Mouse (Mus musculus) heart, adult 8-10 months (tissue): Measurements from ENCODE around the gene Rhov. TPM values are rescaled to one million over a fixed set of nuclear protein-coding genes. Genes with fewer than 3 reads are reported as not detected.

ENCODE experiments used
- DNase-seq: peaks from one replicate; pipeline ENCODE4 v3.0.0; 2022; ENCODE audit warnings: low spot score
- total RNA-seq, 4 experiments: library from RNA; stranded (reverse); gene quantifications; 2 replicates each; pipeline ENCODE4 v1.2.4; 2022

The Rhov gene
- not detected for total RNA-seq

GRCm38 (mm10) chr2:119270643-119271331 lies at the start of gene Rhov:
Rhov (minus strand) TSS chr2:119271272.
- no peak for DNase-seq

GRCm38 (mm10) chr2:119320571-119320970 lies 49.5 kb upstream of the Rhov start:
- no peak for DNase-seq

DNA sequence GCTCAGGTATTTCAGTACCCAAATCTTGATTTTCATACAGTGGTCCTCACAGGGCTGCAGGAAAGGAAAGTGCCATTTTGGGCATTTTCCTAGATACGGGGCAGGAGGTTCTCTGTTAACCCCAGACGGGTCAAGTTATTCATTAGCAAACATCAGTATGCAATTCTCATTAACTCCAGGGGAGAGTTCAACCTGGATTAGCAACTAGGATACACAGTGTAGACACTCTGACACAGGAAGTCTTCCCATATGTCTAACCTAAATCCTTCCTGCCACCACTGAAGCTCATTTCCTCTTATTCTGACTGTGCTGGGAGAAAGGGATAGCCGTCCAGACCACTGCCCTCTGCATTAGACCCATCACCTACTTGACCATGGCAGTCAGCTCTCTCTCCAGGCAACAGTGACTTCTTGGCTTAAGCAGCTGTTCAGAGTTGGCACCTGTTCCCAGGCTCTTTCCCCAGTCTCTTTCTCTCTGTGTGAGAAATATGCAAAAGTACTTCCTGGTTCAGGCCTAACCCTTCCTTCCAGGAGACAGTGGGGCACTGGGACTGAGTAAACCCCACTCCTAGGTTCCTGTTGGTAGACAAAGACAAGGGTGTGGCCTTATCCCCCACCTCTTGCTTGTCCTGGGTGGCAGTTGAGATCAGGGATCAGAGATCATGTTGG lies 47.1 kb upstream of the Rhov start:
- DNase-seq, result no peak

DNA sequence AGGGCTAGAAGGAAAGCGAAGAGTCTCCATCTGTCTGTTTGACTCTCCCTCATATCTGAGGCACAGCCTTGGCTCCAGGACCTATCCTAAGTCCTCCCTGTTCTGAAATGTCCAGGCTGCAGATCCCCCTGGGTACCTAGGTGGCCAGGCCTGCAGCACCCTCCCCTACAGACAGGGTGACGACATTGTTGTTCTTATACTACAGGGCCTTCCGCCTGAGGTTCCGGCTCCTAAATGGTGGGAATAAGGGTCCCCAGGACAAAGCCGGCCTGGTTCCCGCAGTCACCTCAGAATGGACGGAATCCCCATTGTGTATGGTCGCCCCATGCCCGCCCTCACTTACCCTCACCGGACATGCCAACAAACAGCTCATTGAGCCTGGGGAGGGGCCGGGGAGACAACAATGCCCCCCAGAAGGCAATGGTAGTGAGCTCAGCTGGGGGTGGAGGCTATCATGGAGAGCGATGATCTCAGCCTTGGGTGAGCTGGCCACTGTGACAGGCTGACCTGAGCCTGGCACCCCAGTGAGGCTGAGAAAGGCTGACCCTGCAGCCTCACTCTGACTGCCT lies 43.8 kb upstream of the Rhov start:
- DNase-seq, result no peak

GRCm38 (mm10) chr2:119313780-119314479 lies 42.9 kb upstream of the Rhov start:
- DNase-seq, result peak; percentile 28

DNA sequence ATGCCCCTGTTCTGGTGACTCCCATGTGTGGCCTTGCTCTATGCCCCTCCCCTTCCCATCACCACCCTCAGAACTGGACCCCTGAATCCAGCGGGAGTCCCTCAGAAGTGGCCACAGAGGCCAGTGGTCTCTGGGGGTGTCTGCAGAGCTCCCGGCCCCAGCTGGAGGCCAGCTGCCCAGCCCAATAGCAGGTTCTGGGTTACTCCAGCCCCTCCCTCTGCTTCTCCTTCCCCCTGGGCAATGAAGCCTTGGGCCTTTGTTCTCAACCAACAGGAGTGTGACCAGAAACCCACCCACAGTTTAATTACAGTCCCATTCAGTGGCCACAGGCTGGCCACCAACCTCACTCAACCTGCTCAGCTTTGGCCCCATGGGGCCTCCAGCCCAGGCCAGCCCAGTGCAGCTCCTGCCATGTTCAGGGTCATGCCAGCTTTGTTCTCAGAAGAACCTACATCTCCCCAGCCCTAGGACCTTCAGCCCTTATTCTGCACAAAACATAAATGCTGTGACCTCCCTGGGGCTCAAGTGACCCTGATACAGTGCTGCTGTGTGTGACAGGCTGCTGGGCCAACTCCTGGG lies 41.4 kb upstream of the Rhov start:
- DNase-seq, result no peak

- DNase-seq, result peak; percentile 56
Observed at GRCm38 (mm10) chr2:119311544-119311943, 40.5 kb upstream of the Rhov start.

GRCm38 (mm10) chr2:119304798-119305208 lies 33.7 kb upstream of the Rhov start:
- DNase-seq, result no peak

GRCm38 (mm10) chr2:119304391-119304790 lies 33.3 kb upstream of the Rhov start:
- DNase-seq, result no peak

GRCm38 (mm10) chr2:119302876-119303275 lies 31.8 kb upstream of the Rhov start:
- no peak for DNase-seq

- peak; percentile 75 for DNase-seq
Observed at GRCm38 (mm10) chr2:119300819-119301493, 29.9 kb upstream of the Rhov start.

DNA sequence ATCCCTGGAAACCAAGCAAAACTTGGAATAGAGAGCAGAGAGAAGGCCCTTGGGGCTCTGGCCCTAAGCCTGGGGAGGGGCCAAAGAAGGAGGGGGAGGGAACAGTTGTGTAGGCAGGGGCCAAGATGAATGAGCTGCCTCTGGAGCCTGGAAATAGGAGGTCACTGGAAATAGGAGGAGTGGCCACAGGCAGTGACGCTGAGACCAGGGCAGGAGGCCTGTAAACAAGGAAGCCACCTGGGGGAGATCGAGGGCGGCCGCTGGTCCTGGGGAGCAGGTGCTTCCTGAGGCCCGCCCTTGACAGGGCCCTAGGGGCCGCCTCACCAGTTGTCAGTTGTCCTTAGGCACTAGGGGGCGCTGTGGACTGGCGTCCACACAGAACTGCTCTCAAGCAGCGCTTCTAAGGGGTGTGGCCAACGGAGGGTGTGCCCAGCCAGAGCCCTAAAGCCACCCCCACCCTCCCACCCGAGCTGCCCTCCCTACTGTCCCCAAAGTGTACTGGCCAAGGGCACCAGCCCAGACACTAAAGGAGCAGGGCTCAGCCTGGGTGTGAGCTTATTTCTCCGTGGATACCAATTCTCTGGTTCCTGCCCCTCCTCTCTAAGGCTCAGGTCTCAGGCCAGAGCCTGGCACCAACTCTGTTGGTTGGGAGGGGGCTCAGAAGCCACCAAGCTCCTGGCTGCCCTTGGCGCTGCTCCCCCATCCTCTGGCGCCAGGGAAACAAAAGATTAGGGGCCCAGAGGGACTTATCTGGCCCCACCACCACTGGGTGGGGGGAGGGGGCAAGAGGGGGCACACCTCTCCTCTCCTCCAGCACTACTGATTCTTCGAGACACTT lies 29.1 kb upstream of the Rhov start:
- DNase-seq, result peak; percentile 90

DNA sequence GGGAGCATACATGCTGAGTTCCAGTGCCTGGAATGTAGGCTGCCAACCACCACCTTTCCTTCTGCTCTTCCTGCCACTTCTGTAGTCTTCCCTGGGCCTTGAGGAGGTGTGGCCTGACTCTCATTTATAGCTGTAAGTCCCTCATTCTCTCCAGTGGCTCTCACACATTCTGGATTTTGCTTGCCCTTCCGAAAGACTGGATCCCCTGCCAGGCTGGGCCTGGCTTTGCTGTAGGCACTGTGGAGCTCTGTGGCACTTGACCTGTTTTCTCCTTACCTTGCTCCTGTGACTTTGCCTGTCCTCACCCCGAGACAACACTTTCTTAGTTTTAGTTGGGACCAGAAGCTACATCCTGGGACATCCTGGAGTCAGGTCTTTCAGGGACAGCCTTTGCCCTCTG lies 27.8 kb upstream of the Rhov start:
- DNase-seq, result no peak

- peak; percentile 72 for DNase-seq
Observed at GRCm38 (mm10) chr2:119298330-119298729, 27.3 kb upstream of the Rhov start.

DNA sequence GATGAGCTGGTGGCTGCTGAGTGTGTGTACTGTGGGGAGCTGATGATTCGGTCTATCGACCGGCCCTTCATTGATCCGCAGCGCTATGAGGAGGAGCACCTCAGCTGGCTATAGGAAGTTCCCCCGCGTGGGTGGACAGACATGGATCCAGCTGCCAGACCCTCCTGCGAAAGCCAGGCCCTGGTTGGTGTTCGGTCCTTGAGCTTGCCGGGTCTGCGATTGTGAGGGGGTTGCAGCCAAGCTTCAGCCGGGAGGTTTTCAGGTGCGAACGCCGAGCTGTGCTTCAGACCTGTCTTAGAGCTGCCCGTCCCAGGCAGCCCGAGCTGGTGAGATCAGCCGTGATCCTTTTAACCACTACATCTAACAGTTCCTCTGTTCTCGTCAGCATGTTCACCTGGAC lies 26.4 kb upstream of the Rhov start:
- DNase-seq, result no peak

DNA sequence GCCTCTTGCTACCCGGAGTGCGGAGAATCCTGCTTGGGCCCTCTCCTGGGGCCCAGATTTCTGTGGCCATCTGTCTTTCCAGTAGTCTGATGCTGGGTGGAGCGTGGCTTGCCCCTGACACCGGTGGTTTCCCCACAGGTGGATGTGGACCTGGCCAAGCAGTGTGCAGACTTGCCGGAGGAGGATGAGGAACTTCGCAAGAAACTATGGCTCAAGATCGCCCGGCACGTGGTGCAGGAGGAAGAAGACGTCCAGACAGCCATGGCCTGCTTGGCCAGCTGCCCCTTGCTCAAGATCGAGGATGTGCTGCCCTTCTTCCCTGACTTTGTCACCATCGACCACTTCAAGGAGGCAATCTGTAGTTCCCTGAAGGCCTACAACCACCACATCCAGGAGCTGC lies 25.7 kb upstream of the Rhov start:
- no peak for DNase-seq

DNA sequence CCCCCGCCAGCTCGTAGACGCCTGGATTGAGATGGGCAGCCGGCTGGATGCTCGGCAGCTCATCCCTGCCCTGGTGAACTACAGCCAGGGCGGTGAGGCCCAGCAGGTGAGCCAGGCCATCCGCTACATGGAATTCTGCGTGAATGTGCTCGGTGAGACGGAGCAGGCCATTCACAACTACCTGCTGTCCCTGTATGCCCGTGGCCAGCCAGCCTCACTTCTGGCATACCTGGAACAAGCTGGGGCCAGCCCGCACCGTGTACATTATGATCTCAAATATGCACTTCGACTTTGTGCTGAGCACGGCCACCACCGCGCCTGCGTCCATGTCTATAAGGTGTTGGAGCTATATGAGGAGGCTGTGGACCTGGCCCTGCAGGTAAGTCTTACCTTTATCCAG lies 23.3 kb upstream of the Rhov start:
- DNase-seq, result no peak

DNA sequence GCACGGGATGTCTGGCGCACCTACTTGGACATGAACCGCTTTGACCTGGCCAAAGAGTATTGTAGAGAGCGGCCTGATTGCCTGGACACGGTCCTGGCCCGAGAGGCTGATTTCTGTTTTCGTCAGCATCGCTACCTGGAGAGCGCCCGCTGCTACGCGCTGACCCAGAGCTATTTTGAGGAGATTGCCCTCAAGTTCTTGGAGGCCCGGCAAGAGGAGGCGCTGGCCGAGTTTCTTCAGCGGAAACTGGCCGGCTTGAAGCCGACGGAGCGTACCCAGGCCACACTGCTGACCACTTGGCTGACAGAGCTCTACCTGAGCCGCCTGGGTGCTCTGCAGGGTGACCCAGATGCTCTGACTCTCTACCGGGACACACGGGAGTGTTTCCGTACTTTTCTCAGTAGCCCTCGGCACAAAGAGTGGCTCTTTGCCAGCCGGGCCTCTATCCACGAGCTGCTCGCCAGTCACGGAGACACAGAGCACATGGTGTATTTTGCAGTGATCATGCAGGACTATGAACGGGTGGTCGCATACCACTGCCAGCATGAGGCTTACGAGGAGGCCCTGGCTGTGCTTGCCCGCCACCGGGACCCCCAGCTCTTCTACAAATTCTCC lies 22.8 kb upstream of the Rhov start:
- no peak for DNase-seq

- DNase-seq, result no peak
Observed at GRCm38 (mm10) chr2:119293311-119293710, 22.2 kb upstream of the Rhov start.

DNA sequence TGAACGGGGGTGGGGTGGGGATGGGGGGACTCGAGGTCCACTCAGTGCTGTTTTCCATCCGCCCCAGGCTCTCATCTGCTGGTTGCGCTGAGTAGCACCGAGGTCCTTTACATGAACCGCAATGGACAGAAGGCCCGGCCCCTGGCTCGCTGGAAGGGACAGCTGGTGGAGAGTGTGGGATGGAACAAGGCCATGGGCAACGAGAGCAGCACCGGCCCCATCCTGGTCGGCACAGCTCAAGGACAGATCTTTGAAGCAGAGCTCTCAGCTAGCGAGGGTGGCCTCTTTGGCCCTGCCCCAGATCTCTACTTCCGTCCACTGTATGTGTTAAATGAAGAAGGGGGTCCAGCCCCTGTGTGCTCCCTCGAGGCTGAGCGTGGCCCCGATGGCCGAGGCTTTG lies 21.8 kb upstream of the Rhov start:
- no peak for DNase-seq
